Mouse (Mus musculus): Measurements from ENCODE around the gene Stx1a. TPM values are rescaled to one million over a fixed set of nuclear protein-coding genes. Genes with fewer than 3 reads are reported as not detected.

Gene Stx1a
- polyA plus RNA-seq, 1 experiment from 2014 or later = 12.3 TPM

GRCm38 (mm10) chr5:135029007-135029854, 5.9 kb downstream of the Stx1a start:
- H3K27ac ChIP-seq = peak overlapping the region; percentile 58; the same call in 1 of the 2 replicates

GRCm38 (mm10) chr5:135032581-135032980, 9.3 kb downstream of the Stx1a start:
- Histone ChIP-seq H3K27ac (no peak overlapping the region), H3K4me3 (replicated peaks) (no peak overlapping the region), H3K4me1 (peaks cover 12% of the 10 kb centered on the region), H3K9me3 (no peaks in the 10 kb centered on the region), H3K27me3 (replicated peaks) (no peaks in the 10 kb centered on the region), H3K36me3 (no peaks in the 10 kb centered on the region), H3K9ac (no peak overlapping the region), H3K4me2 (no peak overlapping the region)
- no peak for ATAC-seq (ENCODE audit: insufficient read depth, low FRiP score, low read depth)
- 93% methylated on average over 5 of the region's 5 CpGs for WGBS

More at GRCm38 (mm10) chr5:135029007-135029854, 5.9 kb downstream of the Stx1a start:
- Histone ChIP-seq H3K4me2 (peak overlapping the region; percentile 39), H3K36me3 (no peaks in the 10 kb centered on the region), H3K4me1 (peaks cover 32% of the 10 kb centered on the region), H3K9me3 (no peaks in the 10 kb centered on the region), H3K4me3 (replicated peaks) (no peak overlapping the region), H3K27me3 (replicated peaks) (no peaks in the 10 kb centered on the region), H3K9ac (no peak overlapping the region)
- no peak for ATAC-seq (ENCODE audit: insufficient read depth, low FRiP score, low read depth)
- 38% methylated on average over 18 of the region's 18 CpGs for WGBS

DNA sequence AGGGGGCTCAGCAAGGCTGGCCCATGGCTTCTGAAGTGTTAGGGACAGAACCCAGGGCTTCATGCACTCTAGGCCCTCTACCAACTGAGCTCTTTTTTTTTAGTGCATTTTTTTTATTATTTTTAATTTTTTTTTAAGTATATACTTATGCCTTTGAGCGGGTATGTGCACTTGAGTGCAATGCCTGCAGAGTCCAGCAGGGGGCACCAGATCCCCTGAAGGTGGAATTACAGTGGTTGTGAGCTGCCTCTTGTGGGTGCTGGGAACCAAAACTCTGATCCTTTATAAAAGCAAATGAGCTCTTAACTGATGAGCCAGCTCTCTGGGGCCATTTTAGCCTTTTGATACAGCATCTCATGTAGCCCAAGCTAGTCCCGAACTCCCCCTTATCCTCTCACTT, 11.3 kb downstream of the Stx1a start:
- Histone ChIP-seq H3K4me1 (no peaks in the 10 kb centered on the region), H3K9ac (no peak overlapping the region), H3K27me3 (replicated peaks) (no peaks in the 10 kb centered on the region), H3K36me3 (peaks cover 8% of the 10 kb centered on the region; the same call in 1 of the 2 replicates), H3K9me3 (no peaks in the 10 kb centered on the region), H3K27ac (no peak overlapping the region), H3K4me2 (no peak overlapping the region), H3K4me3 (replicated peaks) (no peak overlapping the region)
- 98% methylated on average over 2 of the region's 2 CpGs for WGBS
- ATAC-seq (ENCODE audit: insufficient read depth, low FRiP score, low read depth) = no peak

- WGBS = 62% methylated on average over 18 of the region's 18 CpGs
- Histone ChIP-seq H3K27me3 (replicated peaks) (no peaks in the 10 kb centered on the region), H3K4me1 (0 out of 2 replicates have a peak, but pooled peaks cover 2% of the 10 kb centered on the region), H3K4me2 (no peak overlapping the region), H3K9ac (no peak overlapping the region), H3K27ac (no peak overlapping the region), H3K36me3 (peaks cover 11% of the 10 kb centered on the region; the same call in 1 of the 2 replicates), H3K4me3 (replicated peaks) (no peak overlapping the region), H3K9me3 (no peaks in the 10 kb centered on the region)
- ATAC-seq (ENCODE audit: insufficient read depth, low FRiP score, low read depth) = no peak; the same call in 1 of the 2 replicates
These were observed 12.5 kb downstream of the Stx1a start for GRCm38 (mm10) chr5:135035608-135036359.

- 0 out of 2 replicates have a peak, but pooled peaks cover 10% of the 10 kb centered on the region for H3K4me1 ChIP-seq
- no peak for ATAC-seq (ENCODE audit: insufficient read depth, low FRiP score, low read depth)
- no peaks in the 10 kb centered on the region for H3K27me3 ChIP-seq (replicated peaks)
- peaks cover 11% of the 10 kb centered on the region; the same call in 1 of the 2 replicates for H3K36me3 ChIP-seq
- H3K9me3 ChIP-seq = no peaks in the 10 kb centered on the region
- no peak overlapping the region for H3K4me2 ChIP-seq
- H3K9ac ChIP-seq = no peak overlapping the region
- WGBS = 95% methylated on average over 3 of the region's 3 CpGs
- no peak overlapping the region for H3K4me3 ChIP-seq (replicated peaks)
- H3K27ac ChIP-seq = no peak overlapping the region
These were observed 14.7 kb downstream of the Stx1a start for GRCm38 (mm10) chr5:135037946-135038345.

GRCm38 (mm10) chr5:135039541-135039940, 16.3 kb downstream of the Stx1a start:
- Histone ChIP-seq H3K36me3 (peaks cover 16% of the 10 kb centered on the region), H3K27me3 (replicated peaks) (no peaks in the 10 kb centered on the region), H3K9ac (no peak overlapping the region), H3K4me1 (0 out of 2 replicates have a peak, but pooled peaks cover 10% of the 10 kb centered on the region), H3K4me2 (no peak overlapping the region), H3K4me3 (replicated peaks) (no peak overlapping the region), H3K27ac (no peak overlapping the region), H3K9me3 (no peaks in the 10 kb centered on the region)
- no peak for ATAC-seq (ENCODE audit: insufficient read depth, low FRiP score, low read depth)
- 86% methylated on average over 9 of the region's 9 CpGs for WGBS

DNA sequence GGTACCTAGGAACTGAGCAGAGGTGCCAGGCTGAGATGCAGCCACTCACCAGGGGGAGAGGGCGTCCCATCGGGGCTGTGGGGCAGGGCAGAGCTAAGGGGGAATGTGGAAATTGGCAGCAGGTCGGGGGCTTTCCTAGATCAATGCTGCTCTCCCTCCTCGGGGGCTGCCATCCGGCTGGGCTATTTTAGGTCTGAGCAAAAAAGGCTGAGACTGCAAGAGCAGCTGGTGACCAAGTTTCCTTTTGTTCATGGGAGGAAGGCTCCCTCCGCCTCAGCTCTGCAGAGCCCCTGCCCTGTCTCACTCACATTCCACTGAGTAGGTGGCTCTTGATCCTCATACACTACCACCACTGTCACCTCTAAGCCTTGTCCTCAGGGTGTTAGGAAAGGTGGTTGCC, 16.8 kb downstream of the Stx1a start:
- Histone ChIP-seq H3K4me3 (replicated peaks) (no peak overlapping the region), H3K27ac (no peak overlapping the region), H3K4me1 (0 out of 2 replicates have a peak, but pooled peaks cover 10% of the 10 kb centered on the region), H3K27me3 (replicated peaks) (no peaks in the 10 kb centered on the region), H3K4me2 (no peak overlapping the region), H3K9me3 (no peaks in the 10 kb centered on the region), H3K36me3 (peaks cover 21% of the 10 kb centered on the region), H3K9ac (no peak overlapping the region; the same call in 1 of the 2 replicates)
- no peak for ATAC-seq (ENCODE audit: insufficient read depth, low FRiP score, low read depth)
- WGBS = 54% methylated on average over 6 of the region's 6 CpGs

- WGBS = 33% methylated on average over 11 of the region's 11 CpGs
- Histone ChIP-seq H3K4me1 (0 out of 2 replicates have a peak, but pooled peaks cover 10% of the 10 kb centered on the region), H3K4me3 (replicated peaks) (no peak overlapping the region), H3K9ac (no peak overlapping the region), H3K36me3 (peaks cover 24% of the 10 kb centered on the region), H3K27me3 (replicated peaks) (no peaks in the 10 kb centered on the region), H3K4me2 (no peak overlapping the region), H3K27ac (no peak overlapping the region), H3K9me3 (no peaks in the 10 kb centered on the region)
- no peak for ATAC-seq (ENCODE audit: insufficient read depth, low FRiP score, low read depth)
These were observed 17.5 kb downstream of the Stx1a start for GRCm38 (mm10) chr5:135040777-135041176.

- WGBS = 42% methylated on average over 21 of the region's 21 CpGs
These were observed 19.0 kb downstream of the Stx1a start for GRCm38 (mm10) chr5:135042105-135042788.

DNA sequence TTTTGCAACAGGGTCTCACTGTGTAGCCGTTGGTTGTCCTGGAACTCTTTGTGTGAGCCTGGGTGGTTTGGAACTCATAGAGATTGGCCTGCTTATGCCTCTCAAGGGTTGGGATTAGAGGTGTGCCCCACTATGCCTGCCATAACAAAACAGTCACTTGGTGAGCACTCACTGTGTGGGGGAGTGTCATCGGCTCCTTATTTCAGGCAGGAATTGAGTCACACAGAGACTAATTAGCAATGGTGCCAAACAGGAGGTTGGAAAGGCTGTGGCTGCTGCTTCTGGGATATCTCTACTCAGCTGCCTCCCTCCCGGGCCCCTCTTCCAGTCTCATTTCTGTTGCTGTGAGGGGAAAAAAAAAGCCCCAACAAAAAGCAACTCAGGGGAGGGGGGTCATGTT, 21.3 kb downstream of the Stx1a start:
- Histone ChIP-seq H3K4me1 (0 out of 2 replicates have a peak, but pooled peaks cover 10% of the 10 kb centered on the region), H3K4me2 (no peak overlapping the region)
- WGBS = 89% methylated on average over 3 of the region's 3 CpGs

More at GRCm38 (mm10) chr5:135042105-135042788, 19.0 kb downstream of the Stx1a start:
- H3K27ac ChIP-seq = no peak overlapping the region
- H3K4me1 ChIP-seq = 0 out of 2 replicates have a peak, but pooled peaks cover 10% of the 10 kb centered on the region
- H3K27me3 ChIP-seq (replicated peaks) = no peaks in the 10 kb centered on the region
- peaks cover 25% of the 10 kb centered on the region for H3K36me3 ChIP-seq
- peak overlapping the region; percentile 36 for H3K4me2 ChIP-seq
- H3K9me3 ChIP-seq = no peaks in the 10 kb centered on the region
- no peak overlapping the region for H3K9ac ChIP-seq
- H3K4me3 ChIP-seq (replicated peaks) = peak overlapping the region; percentile 8
- peak; percentile 56 for ATAC-seq (ENCODE audit: insufficient read depth, low FRiP score, low read depth)

GRCm38 (mm10) chr5:135048539-135048938, 25.3 kb downstream of the Stx1a start:
- peaks cover 21% of the 10 kb centered on the region for H3K36me3 ChIP-seq
- H3K9me3 ChIP-seq = no peaks in the 10 kb centered on the region
- WGBS = 89% methylated on average over 5 of the region's 5 CpGs
- no peak overlapping the region for H3K4me2 ChIP-seq
- H3K4me1 ChIP-seq = no peaks in the 10 kb centered on the region
- H3K9ac ChIP-seq = no peak overlapping the region
- ATAC-seq (ENCODE audit: insufficient read depth, low FRiP score, low read depth) = no peak
- no peaks in the 10 kb centered on the region for H3K27me3 ChIP-seq (replicated peaks)
- H3K27ac ChIP-seq = no peak overlapping the region
- no peak overlapping the region for H3K4me3 ChIP-seq (replicated peaks)

More for the DNA sequence above, 21.3 kb downstream of the Stx1a start:
- H3K36me3 ChIP-seq = peaks cover 17% of the 10 kb centered on the region
- no peaks in the 10 kb centered on the region for H3K27me3 ChIP-seq (replicated peaks)
- no peaks in the 10 kb centered on the region for H3K9me3 ChIP-seq
- no peak overlapping the region for H3K9ac ChIP-seq
- no peak overlapping the region for H3K4me3 ChIP-seq (replicated peaks)
- ATAC-seq (ENCODE audit: insufficient read depth, low FRiP score, low read depth) = no peak
- H3K27ac ChIP-seq = no peak overlapping the region
